Mouse (Mus musculus) ovary, postnatal 36 days (tissue): ENCODE results near the gene Megf11.

ENCODE experiments used
- DNase-seq: peaks from one replicate; pipeline ENCODE4 v3.0.0; 2022; ENCODE audit warnings: low spot score, mixed read lengths

Gene Megf11

DNA sequence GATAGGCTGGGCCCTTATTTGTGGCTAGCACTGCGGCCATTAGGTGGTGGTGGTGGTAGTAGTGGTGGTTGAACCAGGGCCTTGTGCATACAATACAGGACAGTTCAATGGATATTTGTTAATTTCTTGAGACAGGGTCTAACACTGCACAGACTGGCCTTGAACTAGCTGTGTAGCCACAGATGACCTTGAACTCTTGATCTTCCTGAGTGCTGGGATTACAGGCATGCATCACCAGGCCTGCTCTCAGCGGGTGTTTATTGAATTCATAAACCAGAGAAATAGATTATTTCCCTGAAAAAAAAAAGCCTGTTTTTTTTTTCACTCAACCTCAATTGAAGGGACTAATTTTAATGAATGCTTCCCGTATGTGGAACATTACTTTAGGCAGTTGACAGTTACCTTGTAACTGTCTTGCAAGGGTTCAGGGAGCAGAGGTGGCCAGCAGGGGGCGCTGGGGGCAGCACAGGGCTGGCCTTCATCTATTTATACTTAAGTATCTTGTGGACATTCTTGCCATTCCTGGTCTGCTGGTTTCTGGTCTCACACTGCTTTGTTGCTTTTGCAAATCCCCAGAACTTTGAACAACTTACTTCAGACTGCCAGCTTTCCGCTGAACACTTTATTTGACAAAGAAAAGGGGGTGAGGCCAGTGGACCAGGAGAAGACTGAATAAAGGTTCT is 8.6 kb downstream of the Megf11 start:
- DNase-seq: peak; percentile 78

GRCm38 (mm10) chr9:64395238-64395920 is 10.0 kb downstream of the Megf11 start:
- DNase-seq: no peak

DNA sequence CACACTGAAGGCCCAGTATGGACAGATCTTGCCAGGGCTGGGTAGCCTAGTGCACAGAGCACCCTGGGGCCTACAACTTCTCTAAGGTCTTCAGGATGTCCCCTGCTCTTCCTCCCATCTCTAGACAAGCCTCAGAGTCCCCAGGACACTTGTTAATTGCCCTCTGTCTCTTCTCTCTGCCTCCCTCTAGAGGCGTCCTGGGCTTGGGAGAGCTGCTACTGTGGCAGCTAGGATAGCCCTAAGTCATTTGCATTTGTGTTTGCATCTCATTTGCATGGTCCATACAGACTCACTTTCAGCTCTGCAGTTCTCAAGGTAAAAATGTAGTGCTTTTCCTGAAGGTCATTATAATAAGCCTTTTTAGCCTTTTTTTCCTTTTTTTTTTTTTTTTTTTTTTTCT is 11.7 kb downstream of the Megf11 start:
- DNase-seq: no peak

DNA sequence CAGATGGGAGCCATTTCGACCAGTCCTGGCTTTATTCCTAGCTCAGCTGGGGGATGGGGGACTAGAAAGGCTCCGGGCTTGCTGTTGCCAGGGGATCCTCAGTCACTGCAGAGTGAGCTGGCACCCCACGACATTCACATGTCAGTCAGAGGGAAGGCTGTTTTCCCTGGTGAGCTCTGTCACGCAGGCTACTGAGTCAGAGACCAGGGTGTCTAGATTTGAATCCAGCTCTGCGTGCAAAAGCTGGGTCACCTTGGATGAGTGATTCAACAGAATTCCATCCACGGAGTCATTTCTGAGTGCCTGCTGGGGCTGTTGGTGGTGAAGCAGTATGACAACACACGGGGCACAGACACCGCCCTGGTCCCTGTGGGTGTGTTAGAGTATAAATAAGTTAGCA is 13.7 kb downstream of the Megf11 start:
- no peak for DNase-seq

DNA sequence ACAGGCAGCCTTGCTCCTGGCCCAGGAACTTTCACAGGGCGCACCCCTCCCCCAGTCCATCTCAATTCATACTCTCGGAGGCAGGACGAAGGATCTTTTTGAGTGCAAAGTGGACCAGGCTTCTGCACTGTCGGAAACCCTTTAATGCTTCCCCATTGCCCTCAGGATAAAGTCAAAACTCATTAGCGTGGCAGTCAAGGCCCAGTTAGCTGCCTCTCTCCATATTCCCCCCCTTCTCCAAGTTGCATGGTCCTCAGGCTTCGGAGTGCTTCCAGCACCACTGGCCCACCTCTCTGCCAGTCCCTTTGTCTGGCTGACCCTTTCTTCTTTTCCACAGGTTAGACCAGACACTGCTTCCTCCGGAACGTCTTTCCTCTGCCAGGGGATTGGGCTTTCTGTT is 16.7 kb downstream of the Megf11 start:
- no peak for DNase-seq

- DNase-seq: no peak
Measured at GRCm38 (mm10) chr9:64406841-64407240, 21.4 kb downstream of the Megf11 start.

DNA sequence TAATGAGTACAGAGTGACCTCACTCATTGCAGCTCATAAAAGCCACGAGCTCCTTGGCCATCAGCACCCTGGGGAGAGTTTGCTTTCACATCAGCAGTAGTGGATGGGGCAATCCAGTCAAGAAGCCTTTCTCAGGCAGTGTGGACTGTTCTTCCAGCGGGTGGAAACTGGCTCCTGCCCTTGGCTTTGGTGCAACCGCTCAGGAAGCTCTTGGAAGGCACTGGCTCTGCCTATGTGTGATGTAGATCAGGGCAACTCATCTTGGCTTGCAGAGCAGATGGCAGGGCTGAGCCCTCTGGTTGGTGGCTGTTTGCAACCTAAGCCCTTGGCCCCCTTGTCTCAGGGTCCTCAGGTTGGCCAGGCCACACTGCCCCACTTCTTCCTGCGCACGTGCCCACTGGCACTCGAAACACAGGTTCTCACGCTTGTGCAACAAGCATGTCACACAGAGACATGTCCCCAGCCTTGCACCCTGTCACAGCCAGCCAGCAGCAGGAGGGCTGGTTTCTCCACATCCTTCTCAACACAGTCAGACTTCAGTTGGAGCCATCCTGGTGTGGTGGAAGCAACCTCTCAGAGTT is 22.1 kb downstream of the Megf11 start:
- DNase-seq: no peak

DNA sequence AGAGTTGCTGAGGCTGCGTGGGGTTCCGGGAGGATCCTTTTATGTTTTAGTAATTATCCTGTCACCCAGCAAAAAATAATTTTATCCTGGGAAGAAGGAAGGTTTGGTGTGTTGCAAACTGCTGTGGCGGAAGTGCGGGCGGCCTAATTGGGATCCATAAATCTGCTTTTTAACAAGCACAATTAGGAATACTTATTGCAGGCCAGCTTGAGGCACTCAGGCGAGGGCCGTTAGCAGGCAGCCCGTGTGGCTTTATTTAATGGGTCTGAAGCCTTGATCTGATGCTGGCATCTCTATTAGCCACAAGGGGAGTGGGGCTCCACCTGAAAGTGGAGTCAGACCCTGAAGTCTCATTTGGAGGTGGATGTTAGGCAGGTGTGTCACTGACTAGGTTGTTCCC is 23.4 kb downstream of the Megf11 start:
- no peak for DNase-seq

GRCm38 (mm10) chr9:64420471-64420870 is 35.0 kb downstream of the Megf11 start:
- no peak for DNase-seq

DNA sequence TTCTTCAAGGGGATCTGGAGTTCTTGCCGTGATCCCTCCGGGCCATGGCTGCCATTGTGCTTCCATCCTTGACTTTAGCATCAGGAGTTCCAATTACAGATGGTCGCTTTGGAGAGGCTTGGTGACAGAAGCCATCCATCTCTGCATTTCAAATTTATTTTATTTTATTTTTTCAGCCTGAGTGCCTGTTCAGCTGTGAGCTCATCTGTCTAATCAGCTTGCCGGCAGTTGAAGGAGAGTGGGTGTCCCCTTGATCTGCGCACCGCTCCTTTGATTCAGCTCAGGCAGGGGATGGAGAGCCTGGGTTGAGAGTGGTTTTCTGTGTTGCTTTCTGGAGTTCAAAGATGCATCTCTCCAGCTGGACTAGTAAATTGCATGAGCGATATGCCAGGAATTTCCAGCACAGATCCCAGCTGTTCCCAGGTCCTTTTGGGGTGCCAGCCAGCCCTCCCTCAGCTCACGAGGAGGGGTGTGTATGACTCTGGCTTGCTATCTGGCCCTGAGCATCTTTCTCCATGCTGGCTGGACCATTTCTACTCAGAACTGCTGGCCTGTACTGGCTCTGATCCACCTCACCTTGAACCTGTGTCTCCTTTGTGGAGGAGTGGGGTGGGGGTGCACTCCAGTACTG is 36.7 kb downstream of the Megf11 start:
- DNase-seq: no peak

- DNase-seq: no peak
Measured at GRCm38 (mm10) chr9:64423912-64424311, 38.5 kb downstream of the Megf11 start.

GRCm38 (mm10) chr9:64436121-64436520 is 50.7 kb downstream of the Megf11 start:
- DNase-seq: no peak

- no peak for DNase-seq
Measured at GRCm38 (mm10) chr9:64440101-64440500, 54.7 kb downstream of the Megf11 start.

- no peak for DNase-seq
Measured at GRCm38 (mm10) chr9:64445981-64446380, 60.6 kb downstream of the Megf11 start.

DNA sequence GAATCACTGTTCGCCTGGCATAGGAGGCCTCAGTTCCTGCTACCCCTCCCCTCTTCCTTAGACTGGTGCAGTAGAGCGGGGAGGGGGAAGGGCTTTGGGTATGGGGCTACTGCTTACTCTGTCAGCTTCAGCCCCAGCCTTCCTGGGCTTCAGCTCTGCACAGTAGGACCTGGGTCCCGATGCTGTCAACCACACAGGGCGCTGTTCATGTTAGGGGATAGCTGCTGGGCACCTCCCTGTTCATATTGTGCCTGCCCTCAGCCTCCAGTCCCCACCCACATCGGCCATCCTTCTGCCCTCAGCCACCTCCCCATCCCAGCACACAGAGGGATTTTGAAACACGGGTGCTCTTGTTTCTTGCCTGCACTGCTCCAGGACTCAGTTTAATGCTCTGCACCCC is 61.6 kb downstream of the Megf11 start:
- no peak for DNase-seq

DNA sequence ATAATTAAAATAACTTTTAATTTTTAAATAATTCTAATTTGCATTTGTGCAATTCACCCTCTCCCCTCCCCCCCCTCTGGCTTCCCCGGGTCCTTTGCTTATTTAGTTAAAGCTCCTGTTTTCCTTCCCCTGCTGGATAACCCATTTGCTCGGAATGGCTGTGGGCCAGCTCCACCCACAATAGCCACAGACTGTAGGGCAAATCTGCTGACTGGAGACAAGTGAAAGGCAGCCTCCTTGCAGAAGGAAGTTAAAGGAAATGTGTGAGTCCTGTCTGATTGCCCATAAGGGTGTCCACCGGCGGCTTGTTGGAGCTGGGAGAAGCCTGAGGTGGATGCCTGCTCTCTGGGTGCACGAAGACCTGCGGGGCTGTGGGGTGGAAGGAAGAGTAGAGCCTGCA is 62.1 kb downstream of the Megf11 start:
- peak; percentile 24 for DNase-seq

- DNase-seq: no peak
Measured at GRCm38 (mm10) chr9:64452769-64453168, 67.3 kb downstream of the Megf11 start.

DNA sequence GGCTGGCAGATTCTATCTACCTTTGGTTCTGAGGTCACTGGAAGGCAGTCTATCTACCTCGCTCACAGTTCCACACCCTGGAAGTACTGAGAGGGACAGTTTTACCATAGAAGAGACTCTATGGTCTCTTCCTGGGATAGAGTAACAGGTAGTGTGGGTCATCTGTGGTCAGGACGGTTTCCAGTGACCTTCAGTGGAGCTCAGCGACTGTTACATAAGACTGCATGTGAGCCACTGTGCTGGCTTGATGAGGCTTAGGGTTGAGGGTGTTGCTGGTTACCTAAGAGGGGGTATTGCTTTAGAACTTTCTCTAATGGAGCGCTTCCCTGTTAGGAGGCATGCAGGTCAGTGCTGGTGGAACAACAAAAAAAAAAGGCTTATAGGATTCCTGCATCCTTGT is 68.8 kb downstream of the Megf11 start:
- no peak for DNase-seq

DNA sequence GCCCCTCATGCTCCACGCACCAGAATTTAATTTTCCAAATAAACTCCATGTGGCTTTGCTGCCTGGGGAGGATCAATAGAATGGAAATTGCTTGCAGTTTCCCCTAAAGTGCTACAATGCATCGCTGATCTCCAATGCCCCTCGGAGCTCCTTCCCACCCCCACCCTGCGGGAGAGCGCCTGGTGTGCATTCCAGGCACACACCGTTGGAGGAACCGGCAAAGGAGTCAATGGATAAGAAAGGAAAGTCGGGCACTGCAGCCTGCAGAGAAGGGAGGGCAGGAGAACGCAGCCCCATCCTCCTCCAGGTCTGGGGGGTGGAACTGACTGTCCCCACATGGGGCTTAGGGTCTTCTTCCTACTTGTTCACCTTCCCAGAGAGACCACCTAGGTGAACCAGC is 70.5 kb downstream of the Megf11 start:
- DNase-seq: no peak

DNA sequence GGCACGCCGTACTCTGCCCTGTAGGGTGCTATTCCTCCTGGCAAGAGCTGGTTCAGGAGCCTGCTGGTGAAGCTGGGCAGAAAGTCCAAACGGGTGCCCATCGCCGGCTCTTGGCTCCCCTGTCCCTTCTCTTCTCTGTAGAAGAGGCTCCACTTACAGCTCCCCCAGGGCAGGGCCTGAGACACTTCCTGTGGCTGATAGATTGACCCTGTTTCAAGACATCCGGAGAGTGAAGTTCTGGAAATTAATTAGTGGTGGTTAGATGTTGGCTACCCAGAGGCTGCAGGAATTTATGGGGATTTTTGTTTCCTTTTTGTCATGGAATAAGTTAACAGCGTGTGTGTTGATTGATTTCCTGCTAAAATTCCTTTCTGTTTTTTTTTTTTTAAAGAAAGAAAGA is 72.2 kb downstream of the Megf11 start:
- DNase-seq: no peak

- DNase-seq: no peak
Measured at GRCm38 (mm10) chr9:64461568-64462308, 76.3 kb downstream of the Megf11 start.

DNA sequence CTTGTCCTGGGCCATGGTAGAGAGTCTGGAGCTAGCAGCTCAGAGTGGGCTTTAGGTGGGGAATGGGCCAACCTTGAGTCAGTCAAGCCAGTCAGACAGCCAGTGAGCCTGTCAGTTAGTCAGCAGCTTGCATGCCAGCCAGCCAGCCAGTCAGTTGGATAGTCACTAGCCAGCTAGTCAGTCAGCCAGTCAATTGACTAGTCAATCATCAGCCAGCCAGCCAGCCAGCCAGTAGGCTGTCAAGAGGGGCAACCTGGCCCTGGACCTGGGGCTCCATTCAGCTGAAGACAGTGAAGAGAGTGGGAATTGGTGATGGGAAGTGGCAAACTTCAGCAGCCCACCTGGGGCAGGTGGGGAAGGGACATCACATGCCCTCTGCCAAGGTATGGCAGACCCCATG is 77.4 kb downstream of the Megf11 start:
- no peak for DNase-seq
